Mouse (Mus musculus): ENCODE data around the gene Hcn3.
A peak's percentile ranks its signal among the peaks of the same experiment; 100 is the strongest.

Hcn3 gene

DNA sequence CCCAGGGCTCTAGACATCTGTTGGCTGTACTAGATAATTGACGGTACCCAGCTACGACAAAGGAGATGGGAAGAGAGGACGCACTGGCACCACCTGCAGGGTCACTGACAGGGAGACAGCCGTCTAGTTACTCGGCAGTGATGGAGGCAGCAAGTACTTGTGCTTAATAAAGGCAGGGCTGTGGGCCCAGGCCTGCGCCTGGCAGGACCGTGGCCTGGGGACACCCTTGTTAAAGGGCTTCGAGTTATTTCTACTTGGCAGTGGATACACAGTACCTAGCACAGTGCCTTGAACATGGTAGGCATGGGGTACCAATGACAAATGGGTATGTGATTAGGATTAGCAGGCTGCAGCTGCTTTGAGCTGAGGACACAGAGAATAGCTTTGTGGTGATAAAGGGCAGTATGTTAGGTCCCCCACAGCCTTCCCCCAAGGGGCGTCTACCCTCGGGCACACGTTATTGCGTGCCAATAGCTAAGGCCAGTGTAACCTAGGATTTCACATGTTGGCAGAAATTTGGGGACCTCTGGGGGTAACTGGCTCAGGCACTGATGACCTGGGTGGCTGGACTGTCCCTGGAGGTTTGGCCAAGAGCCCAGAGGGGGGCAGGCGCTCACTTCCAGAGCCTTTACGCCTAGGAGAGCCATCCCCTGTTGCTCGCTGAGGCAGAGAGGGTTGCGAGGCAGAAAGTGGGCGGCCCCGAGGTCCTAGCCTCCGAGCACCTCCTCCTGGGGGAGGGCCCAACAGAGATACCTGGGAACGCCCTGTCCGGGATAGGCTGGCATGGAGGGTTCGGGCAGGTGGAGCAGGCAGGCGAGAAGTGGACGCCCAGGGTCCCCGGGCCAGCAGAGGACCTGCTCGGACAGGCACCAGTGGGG, 12.7 kb downstream of the Hcn3 start:
- DNase-seq (ENCODE audit: low spot score in 2 of 2): no peak

DNA sequence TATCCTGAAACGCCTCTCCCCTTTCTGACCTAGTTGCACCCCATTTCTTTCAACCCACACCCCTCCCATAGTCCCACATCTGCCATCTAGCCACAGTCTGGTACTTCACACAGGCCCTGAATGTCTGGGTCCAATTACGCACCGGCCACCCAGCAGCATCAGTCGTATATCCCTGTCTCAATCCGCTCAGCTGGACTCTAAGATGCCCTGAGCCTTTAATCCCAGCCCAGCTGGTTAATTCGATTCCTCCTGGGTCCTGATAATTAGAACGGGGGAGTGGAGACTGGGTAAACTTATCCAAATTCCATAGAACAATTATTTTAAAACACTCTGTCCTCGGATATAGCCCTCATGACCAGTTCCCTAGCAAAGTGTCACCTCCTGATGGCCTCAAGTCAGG, 14.4 kb downstream of the Hcn3 start:
- DNase-seq (ENCODE audit: low spot score in 2 of 2): no peak

DNA sequence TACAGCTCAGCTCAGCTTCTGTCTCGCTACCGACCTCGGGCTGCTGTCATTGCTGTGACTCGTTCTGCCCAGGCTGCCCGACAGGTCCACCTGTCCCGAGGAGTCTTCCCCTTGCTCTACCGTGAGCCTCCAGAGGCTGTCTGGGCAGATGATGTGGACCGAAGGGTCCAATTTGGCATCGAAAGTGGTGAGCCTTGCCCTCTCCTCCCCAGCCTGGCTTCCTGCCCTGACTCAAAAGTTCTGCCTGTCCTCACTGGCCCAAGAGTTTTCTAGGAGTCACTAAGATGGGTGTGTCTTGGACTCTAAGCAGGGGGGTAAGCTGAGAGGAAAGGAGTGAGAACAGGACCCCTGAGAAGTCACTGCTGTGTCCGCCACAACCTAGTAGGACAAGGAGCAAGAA, 15.2 kb downstream of the Hcn3 start:
- no peak for DNase-seq (ENCODE audit: low spot score in 2 of 2)

DNA sequence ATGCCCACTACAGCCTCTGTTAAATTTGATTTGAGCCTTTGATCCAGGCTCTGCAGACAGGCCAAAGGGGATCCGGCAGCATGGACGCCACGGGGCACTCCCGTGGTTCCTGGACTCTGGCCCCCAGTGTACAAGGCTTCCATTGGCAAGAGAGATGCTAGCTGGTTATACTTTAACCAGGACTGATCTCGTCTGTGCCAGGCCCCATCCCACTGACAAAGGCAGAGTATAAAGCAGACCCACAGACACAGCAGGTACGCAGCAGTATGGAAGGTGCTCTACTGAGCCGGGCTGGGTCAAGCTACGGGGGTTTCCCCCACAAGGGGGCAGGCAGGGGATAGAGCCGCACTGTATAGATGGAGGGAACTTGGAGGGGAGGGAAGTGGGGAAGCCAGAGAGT, 23.6 kb downstream of the Hcn3 start:
- DNase-seq (ENCODE audit: low spot score in 2 of 2): no peak

GRCm38 (mm10) chr3:89135958-89136357, 24.0 kb downstream of the Hcn3 start, which contains the start of gene Pklr:
Gene Pklr (plus strand): TSS chr3:89136142.
- no peak for DNase-seq (ENCODE audit: low spot score in 2 of 2)

- DNase-seq (ENCODE audit: low spot score in 2 of 2): no peak
Measured at GRCm38 (mm10) chr3:89133752-89134151, 26.2 kb downstream of the Hcn3 start.

- no peak for DNase-seq (ENCODE audit: low spot score in 2 of 2)
Measured at GRCm38 (mm10) chr3:89133063-89133450, 26.9 kb downstream of the Hcn3 start.

GRCm38 (mm10) chr3:89132285-89133062, 27.5 kb downstream of the Hcn3 start:
- DNase-seq (ENCODE audit: low spot score in 2 of 2): peak; percentile 21 to 32

- peak in 1 of 2 experiments; percentile 70 for DNase-seq (ENCODE audit: low spot score in 2 of 2)
Measured at GRCm38 (mm10) chr3:89131816-89132215, 28.2 kb downstream of the Hcn3 start.

- DNase-seq (ENCODE audit: low spot score in 2 of 2): no peak
Measured at GRCm38 (mm10) chr3:89129908-89130307, 30.1 kb downstream of the Hcn3 start.

- DNase-seq (ENCODE audit: low spot score in 2 of 2): no peak
Measured at GRCm38 (mm10) chr3:89125981-89126380, 34.0 kb downstream of the Hcn3 start.

DNA sequence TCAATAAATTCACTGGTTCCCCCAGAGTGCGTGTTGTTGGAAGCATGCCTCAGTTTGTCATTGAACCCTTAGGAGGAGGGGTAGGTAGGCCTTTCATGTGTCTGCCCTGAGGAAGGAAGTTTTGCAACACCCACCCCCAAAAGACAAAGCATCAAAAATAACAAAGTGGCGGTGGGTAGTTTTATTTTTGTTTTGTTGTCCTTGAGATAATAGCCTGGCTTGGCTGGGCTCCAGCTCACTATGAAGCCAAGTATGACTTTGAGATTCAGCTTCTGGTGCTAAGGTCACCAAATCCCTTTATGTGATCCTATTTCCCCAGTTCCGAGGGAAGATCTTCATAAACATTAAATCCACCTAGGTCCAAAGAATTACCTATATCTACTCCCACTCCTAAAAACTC, 35.8 kb downstream of the Hcn3 start:
- DNase-seq (ENCODE audit: low spot score in 2 of 2): no peak

- DNase-seq (ENCODE audit: low spot score in 2 of 2): no peak
Measured at GRCm38 (mm10) chr3:89123313-89123712, 36.7 kb downstream of the Hcn3 start.

- DNase-seq (ENCODE audit: low spot score in 2 of 2): no peak
Measured at GRCm38 (mm10) chr3:89115522-89115921, 44.5 kb downstream of the Hcn3 start.

GRCm38 (mm10) chr3:89113058-89113457, 46.9 kb downstream of the Hcn3 start:
- no peak for DNase-seq (ENCODE audit: low spot score in 2 of 2)

- DNase-seq (ENCODE audit: low spot score in 2 of 2): no peak
Measured at GRCm38 (mm10) chr3:89108146-89108545, 51.9 kb downstream of the Hcn3 start.

GRCm38 (mm10) chr3:89107545-89107944, 52.5 kb downstream of the Hcn3 start:
- DNase-seq (ENCODE audit: low spot score in 2 of 2): no peak

- DNase-seq (ENCODE audit: low spot score in 2 of 2): no peak
Measured at GRCm38 (mm10) chr3:89106881-89107280, 53.1 kb downstream of the Hcn3 start.

DNA sequence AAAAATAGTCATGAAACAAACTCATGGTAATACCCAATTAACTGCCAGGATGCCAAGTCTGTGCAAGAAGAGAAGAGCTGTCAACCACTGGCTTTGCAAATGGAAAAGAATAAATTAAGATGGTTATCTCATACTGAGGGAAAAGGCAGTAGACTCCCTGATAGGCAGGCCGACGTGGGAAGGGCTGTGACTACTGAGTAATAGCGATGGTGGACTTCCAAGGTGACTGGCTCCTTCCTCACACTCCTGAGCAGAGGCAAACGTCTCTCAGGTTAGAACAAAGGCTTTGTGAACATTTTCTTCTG, 56.8 kb downstream of the Hcn3 start:
- no peak for DNase-seq (ENCODE audit: low spot score in 2 of 2)

DNA sequence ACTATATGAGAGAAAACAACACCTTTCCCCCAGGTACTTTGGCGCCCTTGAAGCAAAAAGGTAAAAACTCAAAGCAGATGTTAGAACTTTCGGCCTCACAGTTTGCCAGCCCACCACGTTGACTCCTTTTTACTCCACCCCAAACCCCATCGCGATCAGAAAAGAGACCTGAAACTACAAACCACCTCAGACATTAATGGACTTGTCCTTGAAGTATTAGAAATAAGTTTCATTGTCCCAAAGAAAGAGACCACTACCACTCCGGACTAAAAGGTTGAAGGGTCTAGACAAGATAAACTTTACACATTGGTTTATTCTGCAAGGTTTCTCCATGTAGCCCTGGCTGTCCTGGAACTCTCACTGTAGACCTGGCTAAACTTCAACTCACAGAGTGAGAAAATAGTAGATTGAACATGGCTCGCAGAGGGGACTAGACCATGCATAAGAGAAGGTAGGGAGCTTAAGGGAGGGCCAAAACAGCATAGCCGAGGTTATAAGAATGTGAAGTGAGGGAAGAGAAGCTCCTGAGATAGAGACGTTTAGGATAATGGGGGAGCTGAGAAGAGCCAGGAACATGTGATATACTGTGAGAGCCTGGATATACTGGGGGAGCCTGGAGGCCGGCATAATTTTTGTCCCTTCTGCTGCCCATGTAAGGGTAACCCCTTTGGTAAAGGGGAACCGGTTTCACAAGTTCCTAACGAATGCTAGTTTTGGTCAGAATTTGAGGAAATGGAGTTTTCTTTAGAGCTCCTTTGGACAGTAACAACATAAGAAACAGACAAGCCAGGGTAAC, 57.3 kb downstream of the Hcn3 start:
- DNase-seq (ENCODE audit: low spot score in 2 of 2): no peak

- DNase-seq (ENCODE audit: low spot score in 2 of 2): peak; percentile 96 to 98
Measured at GRCm38 (mm10) chr3:89101812-89102494, 58.0 kb downstream of the Hcn3 start, which contains the start of gene Fdps. Gene Fdps (minus strand): TSS chr3:89101959.

GRCm38 (mm10) chr3:89101459-89101811, 58.6 kb downstream of the Hcn3 start:
- DNase-seq (ENCODE audit: low spot score in 2 of 2): peak in 1 of 2 experiments; percentile 47
